Mouse (Mus musculus) spleen, adult 2 months (tissue): ENCODE results near the gene Sprr2a2. TPM values are rescaled to one million over a fixed set of nuclear protein-coding genes. Genes with fewer than 3 reads are reported as not detected.
"Not testable (repeated sequence)": the region's sequence is repeated elsewhere in the genome, so short reads cannot be mapped to it uniquely, and the experiment has no call there.

ENCODE experiments used
- DNase-seq, 2 experiments: peaks; one replicate each; pipeline versions ENCODE4 v3.0.0 to v3.0.0-alpha.2; 2012 to 2021; ENCODE audit warnings: low spot score in 2 of 2, low read depth in 1 of 2
- H3K27ac ChIP-seq: fragments of 200-500 bp; 2 replicates; pipeline ENCODE4 v1.5.1; 2012; ENCODE audit warnings: low read length, inconsistent platforms; ENCODE audit not compliant: insufficient read depth
- H3K27me3 ChIP-seq: fragments of 200-500 bp; 2 replicates; pipeline ENCODE4 v1.6.1; 2012; ENCODE audit warnings: mild to moderate bottlenecking, moderate library complexity, low read length, inconsistent platforms; ENCODE audit not compliant: control insufficient read depth, insufficient read depth
- H3K36me3 ChIP-seq: fragments of 200-500 bp; 2 replicates; pipeline ENCODE4 v1.6.1; 2012; ENCODE audit warnings: mild to moderate bottlenecking, low read length, inconsistent platforms; ENCODE audit not compliant: control insufficient read depth, insufficient read depth
- H3K4me1 ChIP-seq: fragments of 200-500 bp; 2 replicates; pipeline ENCODE4 v1.6.1; 2011; ENCODE audit warnings: inconsistent platforms; ENCODE audit not compliant: control insufficient read depth, insufficient read depth, insufficient read length
- H3K4me3 ChIP-seq: fragments of 200-500 bp; 2 replicates; pipeline ENCODE4 v1.5.1; 2011; ENCODE audit warnings: mild to moderate bottlenecking, inconsistent platforms; ENCODE audit not compliant: insufficient read depth, insufficient read length; ENCODE audit errors: extremely low read depth
- CTCF ChIP-seq: fragments of 200-500 bp; IDR thresholded peaks from 2 replicates; pipeline ENCODE4 v1.5.1; 2011; ENCODE audit warnings: mild to moderate bottlenecking, inconsistent platforms; ENCODE audit not compliant: insufficient read depth, insufficient read length, insufficient replicate concordance; ENCODE audit errors: extremely low read depth
- POLR2A ChIP-seq: fragments of 200-500 bp; IDR thresholded peaks from 2 replicates; pipeline ENCODE4 v1.6.1; 2011; ENCODE audit warnings: low read depth, low read length, inconsistent platforms
- WGBS: fragments of 180-500 bp; shearing (Covaris S2); methylation state at CpG from one replicate; pipeline ENCODE4 v1.1.7; 2018; 5-methylcytosine and 5-hydroxymethylcytosine counted together
- polyA plus RNA-seq: library from polyadenylated mRNA; depleted of rRNA; stranded (reverse); fragments of >200 nt; gene quantifications from 2 replicates; pipeline ENCODE4 v1.2.3, GENCODE M21; 2012; rRNA removed

The Sprr2a2 gene
- 1.1 and 1.3 TPM in 2 replicates for polyA plus RNA-seq

GRCm38 (mm10) chr3:92215569-92215968 lies at the start of gene Sprr2a2, which contains the start of gene Sprr2a1:
Gene Sprr2a2, plus strand, starts transcription at chr3:92215920.
Gene Sprr2a1, plus strand, starts transcription at chr3:92215799.
- not testable (repeated sequence) for H3K4me3 ChIP-seq, H3K4me1 ChIP-seq, H3K27ac ChIP-seq, DNase-seq, H3K27me3 ChIP-seq, H3K36me3 ChIP-seq
- WGBS = no CpG with 5 or more reads among the region's 2 CpGs

- H3K36me3 ChIP-seq = no peaks in the 10 kb centered on the region
- 83% methylated on average over 3 of the region's 3 CpGs for WGBS
Measured at GRCm38 (mm10) chr3:92169847-92170246, 45.9 kb upstream of the Sprr2a2 start.

GRCm38 (mm10) chr3:92176880-92177279 lies 38.8 kb upstream of the Sprr2a2 start:
- Histone ChIP-seq H3K27ac (no peak overlapping the region), H3K36me3 (no peaks in the 10 kb centered on the region), H3K27me3 (no peaks in the 10 kb centered on the region), H3K4me1 (no peaks in the 10 kb centered on the region), H3K4me3 (no peak overlapping the region)
- WGBS = 74% methylated on average over 1 of the region's 1 CpGs
- no peak for TF ChIP-seq CTCF
- no peak for TF ChIP-seq POLR2A
- DNase-seq = no peak

More at GRCm38 (mm10) chr3:92169847-92170246, 45.9 kb upstream of the Sprr2a2 start:
- TF ChIP-seq CTCF = no peak
- no peak for TF ChIP-seq POLR2A
- Histone ChIP-seq H3K4me1 (no peaks in the 10 kb centered on the region), H3K27ac (no peak overlapping the region), H3K4me3 (no peak overlapping the region), H3K27me3 (no peaks in the 10 kb centered on the region)
- no peak for DNase-seq

- H3K36me3 ChIP-seq = no peaks in the 10 kb centered on the region
- no peak overlapping the region for H3K4me3 ChIP-seq
- WGBS = 79% methylated on average over 6 of the region's 6 CpGs
- no peak for DNase-seq
- TF ChIP-seq CTCF (no peak), POLR2A (no peak)
- H3K27ac ChIP-seq = no peak overlapping the region
- no peaks in the 10 kb centered on the region for H3K27me3 ChIP-seq
- H3K4me1 ChIP-seq = no peaks in the 10 kb centered on the region
Measured at GRCm38 (mm10) chr3:92195512-92196200, 20.1 kb upstream of the Sprr2a2 start.

GRCm38 (mm10) chr3:92211133-92211925 lies 4.4 kb upstream of the Sprr2a2 start:
- not testable (repeated sequence) for H3K4me1 ChIP-seq, H3K27ac ChIP-seq, H3K27me3 ChIP-seq, DNase-seq, H3K4me3 ChIP-seq, H3K36me3 ChIP-seq
- WGBS = no CpG with 5 or more reads among the region's 16 CpGs

- not testable (repeated sequence) for H3K4me3 ChIP-seq, H3K4me1 ChIP-seq, H3K27ac ChIP-seq, H3K27me3 ChIP-seq, DNase-seq, H3K36me3 ChIP-seq
- no CpG with 5 or more reads among the region's 1 CpGs for WGBS
Measured at GRCm38 (mm10) chr3:92212059-92212458, 3.7 kb upstream of the Sprr2a2 start.

GRCm38 (mm10) chr3:92213651-92214050 lies 2.1 kb upstream of the Sprr2a2 start:
- DNase-seq, H3K36me3 ChIP-seq, H3K27me3 ChIP-seq, H3K4me3 ChIP-seq, H3K4me1 ChIP-seq, H3K27ac ChIP-seq: not testable (repeated sequence)

GRCm38 (mm10) chr3:92219031-92219430 lies 3.3 kb downstream of the Sprr2a2 start:
- H3K4me1 ChIP-seq, H3K36me3 ChIP-seq, H3K27me3 ChIP-seq, H3K4me3 ChIP-seq, DNase-seq, H3K27ac ChIP-seq: not testable (repeated sequence)
- no CpG with 5 or more reads among the region's 8 CpGs for WGBS

GRCm38 (mm10) chr3:92223708-92224107 lies 8.0 kb downstream of the Sprr2a2 start:
- not testable (repeated sequence) for DNase-seq

GRCm38 (mm10) chr3:92227410-92227809 lies 11.7 kb downstream of the Sprr2a2 start:
- H3K4me1 ChIP-seq, H3K27ac ChIP-seq, H3K4me3 ChIP-seq, H3K36me3 ChIP-seq, H3K27me3 ChIP-seq: not testable (repeated sequence)
- 65% methylated on average over 3 of the region's 3 CpGs for WGBS
- peak in 1 of 2 experiments; percentile 2 for DNase-seq

More at GRCm38 (mm10) chr3:92223708-92224107, 8.0 kb downstream of the Sprr2a2 start:
- not testable (repeated sequence) for H3K36me3 ChIP-seq, H3K27me3 ChIP-seq, H3K4me1 ChIP-seq, H3K27ac ChIP-seq, H3K4me3 ChIP-seq
